ENCODE assay signal across 20 mouse cellular contexts in genomic region chr2:14860350-14860749, GRCm38 (mm10).
DNase-seq lines count a peak whose midpoint lies in the region; ATAC-seq and TF ChIP-seq lines count a peak whose summit lies in the region.
"Had no signal": no experiment of that assay in that cellular context is flagged by ENCODE, and none has a peak within 500 bp of the region (broad histone marks: within the 10 kb centered on the region; RNA-seq: fewer than 3 reads in every experiment).

No protein-coding gene starts in this region.

- no peaks in the 10 kb centered on the region for H3K36me3 ChIP-seq in forebrain, embryonic 14.5 days (ENCODE audit: control insufficient read depth, insufficient read depth, low read length)
- no peaks in the 10 kb centered on the region for H3K36me3 ChIP-seq in forebrain, embryonic 10.5 days (replicated peaks)
- H3K36me3 ChIP-seq in heart, embryonic 10.5 days = no peaks in the 10 kb centered on the region
- no peaks in the 10 kb centered on the region for H3K36me3 ChIP-seq in forebrain, postnatal 0 days (ENCODE audit: insufficient read depth)
- H3K36me3 ChIP-seq in intestine, embryonic 15.5 days = no peaks in the 10 kb centered on the region
- H3K36me3 ChIP-seq: embryonic facial prominence, embryonic 13.5 days; embryonic facial prominence, embryonic 15.5 days had no signal

- peak; percentile 66 for DNase-seq in forebrain, embryonic 14.5 days (ENCODE audit: low spot score)
- no peak for DNase-seq in forebrain, embryonic 10.5 days (ENCODE audit: extremely low spot score, low spot score)
- DNase-seq in heart, adult 11 months = peak; percentile 62
- DNase-seq in heart, embryonic 10.5 days (ENCODE audit: low spot score) = no peak
- DNase-seq in brain, embryonic 14.5 days (ENCODE audit: low read depth) = peak; percentile 60
- no peak for DNase-seq in forebrain, postnatal 0 days
- DNase-seq in adrenal gland, postnatal 36 days = no peak
- DNase-seq: adrenal gland, adult 8-10 months; cerebellum, adult 11-12 months; cerebellum, adult 2 months; cerebellum, adult 9-10 months; cerebellum, postnatal 10 days; cerebellum, postnatal 25 days; gastrocnemius, adult 2 months had no signal

- H3K27ac ChIP-seq in forebrain, embryonic 14.5 days (ENCODE audit: low read depth, low read length) = no peak overlapping the region
- H3K27ac ChIP-seq in forebrain, embryonic 10.5 days = no peak overlapping the region
- H3K27ac ChIP-seq in heart, embryonic 10.5 days = no peak overlapping the region
- no peak overlapping the region for H3K27ac ChIP-seq in forebrain, postnatal 0 days (ENCODE audit: low read depth, low read length)
- H3K27ac ChIP-seq in intestine, embryonic 15.5 days = no peak overlapping the region
- H3K27ac ChIP-seq: embryonic facial prominence, embryonic 13.5 days; embryonic facial prominence, embryonic 15.5 days; gastrocnemius, adult 2 months had no signal

- no peak overlapping the region for H3K4me2 ChIP-seq in forebrain, embryonic 14.5 days (ENCODE audit: low read length)
- no peak overlapping the region for H3K4me2 ChIP-seq in forebrain, postnatal 0 days (ENCODE audit: low read depth)
- no peak overlapping the region for H3K4me2 ChIP-seq in intestine, embryonic 15.5 days (replicated peaks)
- H3K4me2 ChIP-seq: embryonic facial prominence, embryonic 13.5 days; embryonic facial prominence, embryonic 15.5 days had no signal

- H3K4me1 ChIP-seq in forebrain, embryonic 14.5 days (ENCODE audit: control insufficient read depth, insufficient read depth, low read length) = no peaks in the 10 kb centered on the region
- peaks cover 18% of the 10 kb centered on the region for H3K4me1 ChIP-seq in forebrain, embryonic 10.5 days
- peaks cover 18% of the 10 kb centered on the region for H3K4me1 ChIP-seq in heart, embryonic 10.5 days
- no peaks in the 10 kb centered on the region for H3K4me1 ChIP-seq in forebrain, postnatal 0 days (ENCODE audit: insufficient read depth)
- no peaks in the 10 kb centered on the region for H3K4me1 ChIP-seq in intestine, embryonic 15.5 days (replicated peaks)
- H3K4me1 ChIP-seq: embryonic facial prominence, embryonic 13.5 days; embryonic facial prominence, embryonic 15.5 days had no signal

- H3K4me3 ChIP-seq in forebrain, embryonic 14.5 days (ENCODE audit: low read depth, low read length) = no peak overlapping the region
- no peak overlapping the region for H3K4me3 ChIP-seq in forebrain, embryonic 10.5 days
- no peak overlapping the region for H3K4me3 ChIP-seq in heart, embryonic 10.5 days
- H3K4me3 ChIP-seq in forebrain, postnatal 0 days (ENCODE audit: low read depth, low read length) = no peak overlapping the region
- H3K4me3 ChIP-seq in intestine, embryonic 15.5 days (replicated peaks) = no peak overlapping the region
- H3K4me3 ChIP-seq: embryonic facial prominence, embryonic 13.5 days; embryonic facial prominence, embryonic 15.5 days; erythroblast, embryonic 14.5 days; gastrocnemius, adult 2 months had no signal

- no peak for TF ChIP-seq CTCF in brain, embryonic 14.5 days (IDR thresholded peaks at IDR 0.05; ENCODE audit: borderline replicate concordance, extremely low read depth, insufficient read depth, insufficient read length)
- TF ChIP-seq CTCF in forebrain, postnatal 0 days (IDR thresholded peaks at IDR 0.05; ENCODE audit: low read depth) = no peak

- H3K27me3 ChIP-seq in forebrain, embryonic 14.5 days (replicated peaks; ENCODE audit: control insufficient read depth, insufficient read depth, low read length) = no peaks in the 10 kb centered on the region
- no peaks in the 10 kb centered on the region for H3K27me3 ChIP-seq in forebrain, embryonic 10.5 days (ENCODE audit: poor library complexity, severe bottlenecking)
- no peaks in the 10 kb centered on the region for H3K27me3 ChIP-seq in heart, embryonic 10.5 days (ENCODE audit: insufficient read depth, poor library complexity, severe bottlenecking)
- no peaks in the 10 kb centered on the region for H3K27me3 ChIP-seq in forebrain, postnatal 0 days (ENCODE audit: insufficient read depth, low read length)
- no peaks in the 10 kb centered on the region for H3K27me3 ChIP-seq in intestine, embryonic 15.5 days (replicated peaks)
- H3K27me3 ChIP-seq: embryonic facial prominence, embryonic 13.5 days; embryonic facial prominence, embryonic 15.5 days; Patski had no signal

- TF ChIP-seq POLR2A in brain, embryonic 14.5 days (IDR thresholded peaks at IDR 0.05; ENCODE audit: borderline replicate concordance, extremely low read depth, insufficient read depth, insufficient read length, poor library complexity, severe bottlenecking) = no peak

- peak; percentile 76 for ATAC-seq in forebrain, embryonic 14.5 days
- peak; percentile 76 for ATAC-seq in forebrain, postnatal 0 days
- ATAC-seq in intestine, embryonic 15.5 days = no peak
- ATAC-seq: activated CD4-positive, CD25-positive, alpha-beta regulatory T cell, adult 4 months; Patski had no signal

- no peaks in the 10 kb centered on the region for H3K9me3 ChIP-seq in forebrain, embryonic 14.5 days (replicated peaks; ENCODE audit: control insufficient read depth, low read length)
- no peaks in the 10 kb centered on the region for H3K9me3 ChIP-seq in forebrain, embryonic 10.5 days
- no peaks in the 10 kb centered on the region for H3K9me3 ChIP-seq in heart, embryonic 10.5 days
- H3K9me3 ChIP-seq in forebrain, postnatal 0 days (ENCODE audit: low read length) = no peaks in the 10 kb centered on the region
- H3K9me3 ChIP-seq in intestine, embryonic 15.5 days = no peaks in the 10 kb centered on the region
- H3K9me3 ChIP-seq: embryonic facial prominence, embryonic 13.5 days; embryonic facial prominence, embryonic 15.5 days had no signal

- H3K9ac ChIP-seq in forebrain, embryonic 14.5 days (ENCODE audit: low read length) = no peak overlapping the region
- no peak overlapping the region for H3K9ac ChIP-seq in forebrain, postnatal 0 days
- H3K9ac ChIP-seq in intestine, embryonic 15.5 days = no peak overlapping the region
- H3K9ac ChIP-seq: embryonic facial prominence, embryonic 13.5 days; embryonic facial prominence, embryonic 15.5 days had no signal

- 39% methylated on average over 3 of the region's 3 CpGs for WGBS in forebrain, embryonic 14.5 days
- 76% methylated on average over 3 of the region's 3 CpGs for whole genome bisulfite sequencing in forebrain, embryonic 10.5 days
- 87% methylated on average over 3 of the region's 3 CpGs for WGBS in heart, embryonic 10.5 days
- 18% methylated on average over 3 of the region's 3 CpGs for WGBS in forebrain, postnatal 0 days
- 85% methylated on average over 3 of the region's 3 CpGs for WGBS in intestine, embryonic 15.5 days

Comparison
In these comparisons a context has a peak if more than half of its experiments do, and no peak if none do; other contexts are left out.
1. DNase-seq: peak in forebrain, embryonic 14.5 days (single experiment), heart, adult 11 months (single experiment) and brain, embryonic 14.5 days (single experiment); none in forebrain, embryonic 10.5 days (single experiment), heart, embryonic 10.5 days (single experiment), forebrain, postnatal 0 days (single experiment) and adrenal gland, postnatal 36 days (0 of 2).